25 mouse cellular contexts compared by ENCODE assay signal in the genomic region with DNA sequence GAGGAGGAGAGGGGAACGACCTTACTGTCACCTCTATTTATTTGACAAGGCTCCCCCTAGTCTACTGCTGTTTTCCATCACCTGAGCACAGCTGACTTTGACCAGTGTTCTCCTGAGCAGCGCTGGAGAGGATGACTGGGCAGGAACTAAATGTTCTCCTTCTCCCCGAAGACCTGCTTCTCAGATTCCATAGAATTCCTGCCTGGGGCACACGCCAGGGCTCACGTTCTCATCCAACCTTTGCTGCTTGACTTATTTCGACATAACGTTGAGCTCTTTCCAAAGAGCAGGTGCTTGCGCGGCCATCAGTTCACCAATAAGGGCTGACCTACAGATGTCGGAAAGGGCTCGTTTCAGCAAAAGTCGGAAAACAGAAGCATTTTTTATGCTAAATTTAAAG.
DNase-seq lines count a peak whose midpoint lies in the region; ATAC-seq lines count a peak whose summit lies in the region.
"Had no signal": no experiment of that assay in that cellular context is flagged by ENCODE, and none has a peak within 500 bp of the region (broad histone marks: within the 10 kb centered on the region; RNA-seq: fewer than 3 reads in every experiment).

No protein-coding gene starts in this region.

- 89% methylated on average over 12 of the region's 12 CpGs for WGBS in forebrain, embryonic 15.5 days
- WGBS in intestine, embryonic 15.5 days, result 75% methylated on average over 12 of the region's 12 CpGs

- H3K4me1 ChIP-seq in forebrain, embryonic 15.5 days, result no peaks in the 10 kb centered on the region
- H3K4me1 ChIP-seq in intestine, embryonic 15.5 days (replicated peaks), result no peaks in the 10 kb centered on the region
- H3K4me1 ChIP-seq: embryonic facial prominence, embryonic 15.5 days; hindbrain, embryonic 15.5 days; limb, embryonic 13.5 days; megakaryocyte, embryonic 14.5 days had no signal

- no peaks in the 10 kb centered on the region for H3K9me3 ChIP-seq in forebrain, embryonic 15.5 days
- H3K9me3 ChIP-seq in intestine, embryonic 15.5 days, result no peaks in the 10 kb centered on the region
- H3K9me3 ChIP-seq: embryonic facial prominence, embryonic 15.5 days; hindbrain, embryonic 15.5 days; limb, embryonic 13.5 days had no signal

- H3K9ac ChIP-seq in forebrain, embryonic 15.5 days (replicated peaks), result no peak overlapping the region
- no peak overlapping the region for H3K9ac ChIP-seq in intestine, embryonic 15.5 days
- H3K9ac ChIP-seq: embryonic facial prominence, embryonic 15.5 days; hindbrain, embryonic 15.5 days; limb, embryonic 13.5 days; liver, embryonic 14.5 days; lung, embryonic 14.5 days had no signal

- peak; percentile 53 for DNase-seq in gastrocnemius, adult 18-20 months (ENCODE audit: low spot score)
- no peak for DNase-seq in gastrocnemius, postnatal 10 days
- peak; percentile 10 for DNase-seq in retina, postnatal 1 day
- DNase-seq in retina, embryonic 14.5 days (ENCODE audit: low spot score), result no peak
- peak; percentile 3 for DNase-seq in kidney, postnatal 10 days
- DNase-seq: cerebellum, adult 9-10 months; heart, adult 11 months; layer of hippocampus, postnatal 36 days; lung, embryonic 14.5 days; thymus, adult 18-20 months; thymus, postnatal 4 days had no signal

- no peak overlapping the region for H3K27ac ChIP-seq in forebrain, embryonic 15.5 days (replicated peaks)
- H3K27ac ChIP-seq in intestine, embryonic 15.5 days, result no peak overlapping the region
- H3K27ac ChIP-seq: embryonic facial prominence, embryonic 15.5 days; hindbrain, embryonic 15.5 days; layer of hippocampus, adult 2 months; limb, embryonic 13.5 days; liver, embryonic 14.5 days had no signal

- no peak overlapping the region for H3K4me3 ChIP-seq in forebrain, embryonic 15.5 days
- no peak overlapping the region for H3K4me3 ChIP-seq in intestine, embryonic 15.5 days (replicated peaks)
- H3K4me3 ChIP-seq: embryonic facial prominence, embryonic 15.5 days; hindbrain, embryonic 15.5 days; layer of hippocampus, adult 2 months; limb, embryonic 13.5 days; megakaryocyte, embryonic 14.5 days; myocyte had no signal

- ATAC-seq in forebrain, embryonic 15.5 days (replicated peaks), result no peak
- ATAC-seq in inflammation-experienced regulatory T-cells, adult 6 months, result no peak
- ATAC-seq in intestine, embryonic 15.5 days, result no peak
- ATAC-seq: forebrain, embryonic 14.5 days; intestine, embryonic 16.5 days; midbrain, embryonic 16.5 days had no signal

- H3K4me2 ChIP-seq in forebrain, embryonic 15.5 days (replicated peaks), result no peak overlapping the region
- no peak overlapping the region for H3K4me2 ChIP-seq in intestine, embryonic 15.5 days (replicated peaks)
- H3K4me2 ChIP-seq: embryonic facial prominence, embryonic 15.5 days; heart, embryonic 11.5 days; hindbrain, embryonic 15.5 days; limb, embryonic 13.5 days; lung, embryonic 14.5 days had no signal

- H3K27me3 ChIP-seq in forebrain, embryonic 15.5 days, result no peaks in the 10 kb centered on the region
- no peaks in the 10 kb centered on the region for H3K27me3 ChIP-seq in intestine, embryonic 15.5 days (replicated peaks)
- H3K27me3 ChIP-seq: embryonic facial prominence, embryonic 15.5 days; hindbrain, embryonic 15.5 days; limb, embryonic 13.5 days; megakaryocyte, embryonic 14.5 days had no signal

- no peaks in the 10 kb centered on the region for H3K36me3 ChIP-seq in forebrain, embryonic 15.5 days
- H3K36me3 ChIP-seq in intestine, embryonic 15.5 days, result no peaks in the 10 kb centered on the region
- H3K36me3 ChIP-seq: embryonic facial prominence, embryonic 15.5 days; hindbrain, embryonic 15.5 days; limb, embryonic 13.5 days had no signal

Comparison
In these comparisons a context has a peak if more than half of its experiments do, and no peak if none do; other contexts are left out.
1. DNase-seq: peak in gastrocnemius, adult 18-20 months (single experiment), retina, postnatal 1 day (single experiment) and kidney, postnatal 10 days (single experiment); none in gastrocnemius, postnatal 10 days (single experiment) and retina, embryonic 14.5 days (single experiment).